Mouse (Mus musculus) limb, embryonic 15.5 days (tissue): Measurements from ENCODE around the gene Rasl10b. TPM values are rescaled to one million over a fixed set of nuclear protein-coding genes. Genes with fewer than 3 reads are reported as not detected.

ENCODE experiments used
- ATAC-seq: fragments of 200-750 bp; cut with Nextera tagmentation; 2 replicates; pipeline ENCODE4 v1.8.0; 2017; ENCODE audit warnings: low read depth, moderate TSS enrichment; ENCODE audit not compliant: insufficient number of reproducible peaks, low FRiP score, low TSS enrichment
- H3K27ac ChIP-seq: fragments of 300-500 bp; sonication (generic); 2 replicates; pipeline ENCODE4 v1.5.1; 2015; ENCODE audit warnings: moderate library complexity, mild to moderate bottlenecking, inconsistent platforms
- H3K27me3 ChIP-seq: fragments of 300-500 bp; sonication (generic); 2 replicates; pipeline ENCODE4 v1.6.1; 2015; ENCODE audit warnings: inconsistent platforms
- H3K36me3 ChIP-seq: fragments of 300-500 bp; sonication (generic); 2 replicates; pipeline ENCODE4 v1.6.1; 2015; ENCODE audit warnings: inconsistent platforms
- H3K4me1 ChIP-seq: fragments of 300-500 bp; sonication (generic); 2 replicates; pipeline ENCODE4 v1.6.1; 2015; ENCODE audit warnings: inconsistent platforms
- H3K4me2 ChIP-seq: fragments of 300-500 bp; sonication (generic); 2 replicates; pipeline ENCODE4 v1.6.1; 2015; ENCODE audit warnings: mild to moderate bottlenecking, inconsistent platforms
- H3K4me3 ChIP-seq: fragments of 300-500 bp; sonication (generic); 2 replicates; pipeline ENCODE4 v1.5.1; 2015; ENCODE audit warnings: mild to moderate bottlenecking, inconsistent platforms
- H3K9ac ChIP-seq: fragments of 300-500 bp; sonication (generic); 2 replicates; pipeline ENCODE4 v1.6.1; 2015; ENCODE audit warnings: inconsistent platforms
- H3K9me3 ChIP-seq: fragments of 300-500 bp; sonication (generic); 2 replicates; pipeline ENCODE4 v1.6.1; 2016; ENCODE audit warnings: inconsistent platforms
- WGBS: fragments of 180-500 bp; shearing (Covaris S2); methylation state at CpG from one replicate; pipeline ENCODE4 v1.1.7; 2015; 5-methylcytosine and 5-hydroxymethylcytosine counted together
- polyA plus RNA-seq: library from polyadenylated mRNA; unstranded; fragments of >200 nt; fragmentation: Nextera tagmentation; extraction: Ambion mirVana; gene quantifications from 2 replicates; pipeline ENCODE4 v1.2.1, GENCODE M21; 2015

Gene Rasl10b
- polyA plus RNA-seq, result 2.3 and 2.8 TPM in 2 replicates

DNA sequence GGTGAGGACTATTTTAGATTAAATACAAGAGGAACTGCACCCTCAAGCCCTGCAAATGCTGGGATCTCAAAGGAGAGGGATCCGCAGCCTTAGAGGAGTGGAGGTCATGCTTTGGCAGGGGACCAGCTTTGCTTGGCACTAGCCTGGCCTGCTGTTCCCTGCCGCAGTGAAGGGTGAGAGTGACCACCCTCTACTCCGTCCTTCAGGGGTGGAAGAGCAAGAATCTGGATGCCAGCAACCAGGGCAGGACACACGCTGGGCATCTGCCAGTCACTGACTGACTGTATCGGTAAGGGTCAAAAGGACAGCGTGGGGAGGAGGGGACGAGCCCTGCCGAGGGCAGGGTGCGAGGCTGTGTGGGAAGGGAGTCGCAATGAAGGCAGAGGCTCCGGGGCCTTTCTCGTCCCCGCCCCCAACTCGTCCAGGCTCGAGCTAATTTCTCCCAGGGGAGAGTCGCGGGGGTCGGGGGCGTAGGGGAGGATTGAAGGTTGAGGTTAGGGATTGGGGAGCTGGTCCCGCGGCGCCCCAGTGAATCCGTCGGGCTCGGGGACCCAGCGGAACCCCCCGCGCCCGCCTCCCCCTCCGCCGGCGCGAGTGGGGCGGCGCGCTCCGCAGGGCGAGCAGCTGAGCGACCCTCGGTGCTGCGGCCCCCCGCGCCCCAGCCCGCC is at the start of gene Rasl10b:
Rasl10b (plus strand) TSS at position 51 of the 668 bp plus-strand sequence.
- Histone ChIP-seq H3K27ac (no peak within 1 kb of the TSS), H3K4me1 (peaks cover 16% of the 10 kb centered on the region), H3K4me3 (peak within 1 kb of the TSS; percentile 82), H3K36me3 (peaks cover 8% of the 10 kb centered on the region; the same call in 1 of the 2 replicates), H3K4me2 (peak within 1 kb of the TSS; percentile 95), H3K9me3 (no peaks in the 10 kb centered on the region), H3K9ac (peak within 1 kb of the TSS; percentile 68), H3K27me3 (peaks cover 17% of the 10 kb centered on the region; the same call in 1 of the 2 replicates)
- peak; percentile 28; the same call in 1 of the 2 replicates for ATAC-seq
- 1% methylated on average over 32 of the region's 44 CpGs for WGBS

DNA sequence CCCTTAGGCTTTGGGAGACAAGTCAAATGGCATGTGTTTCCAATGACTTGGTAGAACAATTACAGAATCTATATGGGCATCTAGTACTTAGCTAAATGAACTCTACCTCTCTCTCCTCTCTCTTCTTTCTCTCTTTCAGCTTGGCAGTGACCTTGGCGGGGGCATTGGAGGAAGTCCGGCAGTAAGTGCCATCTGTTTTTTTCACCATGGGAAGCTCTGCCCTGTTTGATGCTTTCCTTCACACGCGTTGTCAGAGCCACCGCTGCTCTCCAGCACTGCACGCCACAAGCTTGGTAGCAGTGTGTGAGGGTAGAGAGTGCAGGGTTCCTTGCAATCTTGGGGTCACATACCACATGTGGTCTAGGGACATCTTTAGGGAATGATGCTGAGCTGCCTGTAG is 44.3 kb upstream of the Rasl10b start:
- H3K36me3 ChIP-seq, result peaks cover 34% of the 10 kb centered on the region
- WGBS, result 93% methylated on average over 6 of the region's 6 CpGs

DNA sequence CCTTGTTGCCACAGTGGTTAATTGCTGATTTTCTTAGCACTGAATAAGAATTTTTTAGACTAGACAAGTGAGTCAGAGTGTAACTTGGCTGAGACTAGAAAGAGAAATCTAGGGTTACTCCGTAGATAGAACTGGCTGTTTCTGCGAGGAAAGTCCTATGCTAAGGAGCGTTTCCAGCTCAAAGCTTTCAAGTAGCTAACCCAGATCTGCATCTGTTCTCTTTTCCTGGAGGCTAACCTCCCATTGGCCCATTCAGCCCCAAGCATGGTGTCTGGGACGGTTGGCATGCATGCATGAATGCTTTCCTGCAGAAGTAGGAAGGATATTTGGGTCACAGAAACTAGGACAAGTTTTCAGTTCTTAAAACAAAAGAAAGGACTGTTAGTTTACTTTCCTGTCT is 37.7 kb upstream of the Rasl10b start:
- no peaks in the 10 kb centered on the region for H3K4me1 ChIP-seq
- WGBS, result 85% methylated on average over 4 of the region's 4 CpGs

More for the DNA sequence above, 44.3 kb upstream of the Rasl10b start:
- Histone ChIP-seq H3K4me1 (no peaks in the 10 kb centered on the region), H3K4me3 (no peak overlapping the region), H3K9me3 (no peaks in the 10 kb centered on the region), H3K27ac (no peak overlapping the region), H3K9ac (no peak overlapping the region), H3K27me3 (no peaks in the 10 kb centered on the region), H3K4me2 (no peak overlapping the region)
- ATAC-seq, result no peak

DNA sequence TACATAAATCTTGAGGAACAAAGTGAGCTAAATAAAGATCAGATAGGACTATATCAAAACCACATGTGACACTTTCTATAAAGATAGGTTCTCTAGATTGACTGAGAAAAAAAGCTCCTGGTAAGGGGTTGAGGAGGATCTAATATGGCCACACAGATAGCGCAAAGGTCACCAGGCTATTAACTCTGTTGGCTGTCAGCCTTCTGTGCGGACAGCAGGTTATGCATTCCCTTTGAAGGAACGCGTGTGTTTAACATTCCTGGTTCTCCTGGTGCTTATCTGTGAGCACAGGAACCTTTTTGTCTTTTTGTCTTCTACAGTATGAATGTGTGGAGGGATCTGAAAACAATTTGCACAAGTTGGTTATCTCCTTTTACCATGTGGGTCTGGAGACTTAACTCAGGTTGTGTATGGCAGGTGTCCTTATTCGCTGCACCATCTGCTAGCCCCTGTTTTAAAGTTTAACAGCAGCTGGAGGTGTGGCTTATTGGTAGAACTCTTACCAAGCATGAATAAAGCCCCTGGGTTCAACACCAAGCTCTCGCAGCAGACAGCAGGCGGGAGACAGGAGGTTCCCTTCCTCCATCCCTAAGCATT is 29.1 kb upstream of the Rasl10b start:
- Histone ChIP-seq H3K36me3 (peaks cover 14% of the 10 kb centered on the region), H3K9ac (no peak overlapping the region), H3K9me3 (no peaks in the 10 kb centered on the region), H3K4me2 (no peak overlapping the region), H3K4me1 (no peaks in the 10 kb centered on the region), H3K4me3 (no peak overlapping the region), H3K27ac (no peak overlapping the region), H3K27me3 (no peaks in the 10 kb centered on the region)
- no peak for ATAC-seq
- WGBS, result 58% methylated on average over 7 of the region's 7 CpGs

More for the DNA sequence above, 37.7 kb upstream of the Rasl10b start:
- H3K27ac ChIP-seq, result no peak overlapping the region
- no peaks in the 10 kb centered on the region for H3K27me3 ChIP-seq
- no peak for ATAC-seq
- no peak overlapping the region for H3K4me2 ChIP-seq
- H3K9ac ChIP-seq, result no peak overlapping the region
- H3K4me3 ChIP-seq, result no peak overlapping the region
- H3K9me3 ChIP-seq, result no peaks in the 10 kb centered on the region
- peaks cover 61% of the 10 kb centered on the region for H3K36me3 ChIP-seq

DNA sequence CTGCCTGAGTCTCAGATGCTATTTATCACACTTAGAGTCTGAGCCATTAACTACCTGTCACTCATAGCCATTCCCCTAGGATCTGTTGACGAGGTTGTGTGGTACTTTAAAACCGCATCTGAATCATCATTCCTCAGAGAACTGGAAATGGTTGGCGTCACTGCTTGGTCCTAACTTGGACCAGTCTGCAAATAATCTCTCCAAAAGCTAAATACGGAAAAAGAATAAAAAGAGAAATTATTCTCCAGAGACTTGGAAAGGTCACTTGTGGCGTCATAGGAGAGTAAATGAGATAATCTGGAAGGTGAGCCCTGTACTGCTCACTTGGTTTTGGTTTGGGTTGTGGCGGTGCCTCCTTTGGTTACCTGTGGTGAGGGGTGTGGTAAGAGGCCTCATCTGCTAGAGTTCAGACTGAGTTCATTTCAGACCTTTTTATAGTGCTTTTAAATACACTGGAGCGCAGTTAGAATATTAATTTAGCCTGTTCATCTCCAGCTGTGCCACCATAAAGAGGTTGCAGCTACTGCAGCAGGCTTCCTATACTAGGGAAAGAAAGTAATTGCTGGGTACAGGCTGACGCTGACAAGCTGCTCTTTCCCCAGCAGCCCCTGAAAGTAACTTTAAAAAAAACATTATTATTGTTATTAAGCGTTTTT is 25.9 kb upstream of the Rasl10b start:
- Histone ChIP-seq H3K9ac (no peak overlapping the region), H3K9me3 (no peaks in the 10 kb centered on the region), H3K4me3 (no peak overlapping the region), H3K27me3 (no peaks in the 10 kb centered on the region), H3K27ac (no peak overlapping the region), H3K36me3 (0 out of 2 replicates have a peak, but pooled peaks cover 6% of the 10 kb centered on the region), H3K4me1 (no peaks in the 10 kb centered on the region), H3K4me2 (no peak overlapping the region)
- no peak for ATAC-seq
- 49% methylated on average over 9 of the region's 9 CpGs for WGBS

DNA sequence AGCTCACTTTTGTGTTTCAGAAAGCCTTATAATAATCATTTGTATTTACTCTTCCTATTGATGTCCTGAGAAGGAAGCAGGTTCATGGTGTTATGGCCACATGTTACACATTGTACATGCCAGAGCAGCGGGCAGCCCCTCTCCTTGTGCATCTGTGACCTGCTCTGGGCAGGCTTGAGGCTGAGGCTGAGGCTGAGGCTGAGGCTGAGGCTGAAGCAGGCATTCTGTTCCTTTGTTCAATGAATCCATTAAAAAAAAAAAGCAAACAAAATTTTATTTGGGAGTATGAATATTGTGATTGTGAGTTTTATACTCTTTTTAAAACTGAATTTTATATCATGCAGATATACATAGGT is 25.4 kb upstream of the Rasl10b start:
- Histone ChIP-seq H3K36me3 (0 out of 2 replicates have a peak, but pooled peaks cover 4% of the 10 kb centered on the region), H3K4me1 (no peaks in the 10 kb centered on the region), H3K27me3 (no peaks in the 10 kb centered on the region), H3K9me3 (no peaks in the 10 kb centered on the region), H3K4me3 (no peak overlapping the region), H3K27ac (no peak overlapping the region), H3K4me2 (no peak overlapping the region), H3K9ac (no peak overlapping the region)
- ATAC-seq, result no peak
- WGBS, result 79% methylated on average over 1 of the region's 1 CpGs

DNA sequence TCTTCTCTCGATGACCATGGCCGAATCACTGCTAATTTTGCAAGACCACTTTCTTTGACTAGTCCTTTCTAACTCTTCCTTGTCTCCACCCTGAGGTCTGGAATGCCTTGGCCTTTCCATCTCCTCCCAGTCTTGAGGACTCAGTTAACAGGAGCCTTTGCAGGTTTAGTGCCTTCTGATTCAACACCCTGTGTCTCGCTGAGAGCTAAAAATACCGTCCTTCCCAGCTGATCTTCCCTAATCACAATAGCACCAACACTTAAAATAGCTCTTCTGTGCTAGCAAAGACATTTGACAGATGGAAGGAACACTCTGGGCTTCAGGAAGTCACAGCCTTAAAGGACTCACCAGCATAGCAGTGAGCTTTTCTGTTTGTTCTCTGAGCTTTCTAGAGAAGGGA is 15.9 kb upstream of the Rasl10b start:
- Histone ChIP-seq H3K4me2 (no peak overlapping the region), H3K4me1 (no peaks in the 10 kb centered on the region), H3K4me3 (no peak overlapping the region), H3K9ac (no peak overlapping the region), H3K27ac (no peak overlapping the region), H3K27me3 (no peaks in the 10 kb centered on the region), H3K36me3 (peaks cover 44% of the 10 kb centered on the region), H3K9me3 (no peaks in the 10 kb centered on the region)
- ATAC-seq, result no peak
- 85% methylated on average over 4 of the region's 4 CpGs for WGBS

DNA sequence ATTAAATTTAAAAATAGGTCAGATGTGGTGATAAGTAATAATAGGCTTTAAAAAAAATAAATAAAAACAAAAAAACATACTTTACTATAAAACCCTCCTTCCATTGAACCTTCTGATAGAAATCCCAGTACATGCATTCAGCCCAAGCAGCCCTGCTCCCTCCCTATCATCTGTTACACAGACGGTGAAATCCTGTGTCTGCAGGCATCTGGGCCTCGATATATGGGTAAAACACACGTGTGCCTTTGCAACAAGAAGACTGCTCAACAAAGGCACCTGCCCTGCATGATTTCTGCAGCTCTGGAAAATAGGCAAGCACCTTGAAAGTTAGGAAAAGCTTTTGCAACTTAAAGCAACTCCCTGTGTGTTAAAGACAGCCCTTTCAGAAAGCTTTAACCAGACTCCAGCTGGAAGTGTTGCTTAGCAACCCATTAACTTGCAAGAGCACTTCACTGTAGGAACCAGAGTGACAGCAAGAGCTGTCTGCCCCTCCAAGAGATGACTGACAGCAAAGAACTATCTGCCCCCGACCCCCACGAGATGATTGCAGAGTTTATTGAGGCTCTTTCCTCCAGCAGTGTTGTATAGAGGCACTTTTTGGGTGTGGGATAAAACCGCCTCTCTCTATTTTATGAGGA is 14.0 kb upstream of the Rasl10b start:
- H3K4me1 ChIP-seq, result no peaks in the 10 kb centered on the region
- no peak for ATAC-seq
- H3K9ac ChIP-seq, result no peak overlapping the region
- WGBS, result 41% methylated on average over 6 of the region's 6 CpGs
- H3K9me3 ChIP-seq, result no peaks in the 10 kb centered on the region
- no peaks in the 10 kb centered on the region for H3K27me3 ChIP-seq
- peaks cover 56% of the 10 kb centered on the region for H3K36me3 ChIP-seq
- no peak overlapping the region for H3K27ac ChIP-seq
- no peak overlapping the region for H3K4me3 ChIP-seq
- no peak overlapping the region for H3K4me2 ChIP-seq

DNA sequence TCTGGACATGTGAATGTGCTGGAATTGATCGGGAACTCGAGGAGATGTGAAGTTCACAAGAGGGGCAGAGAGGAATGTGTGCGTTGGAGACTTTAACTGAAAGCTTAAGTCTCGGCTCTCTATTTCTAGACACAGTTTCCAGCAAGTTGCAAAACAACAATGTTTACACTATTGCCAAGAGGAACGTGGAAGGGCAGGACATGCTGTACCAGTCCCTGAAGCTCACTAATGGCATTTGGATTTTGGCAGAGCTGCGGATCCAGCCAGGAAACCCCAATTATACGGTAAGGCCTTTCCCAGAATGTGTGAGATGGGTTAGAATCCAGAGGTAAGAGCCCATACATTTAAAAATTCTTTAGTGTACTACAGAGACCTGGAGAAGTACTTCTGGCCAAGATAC is 11.3 kb upstream of the Rasl10b start:
- Histone ChIP-seq H3K4me1 (no peaks in the 10 kb centered on the region), H3K9me3 (no peaks in the 10 kb centered on the region), H3K4me2 (no peak overlapping the region), H3K4me3 (no peak overlapping the region), H3K27ac (no peak overlapping the region), H3K27me3 (no peaks in the 10 kb centered on the region), H3K36me3 (peaks cover 44% of the 10 kb centered on the region), H3K9ac (no peak overlapping the region)
- 89% methylated on average over 7 of the region's 7 CpGs for WGBS
- ATAC-seq, result no peak

DNA sequence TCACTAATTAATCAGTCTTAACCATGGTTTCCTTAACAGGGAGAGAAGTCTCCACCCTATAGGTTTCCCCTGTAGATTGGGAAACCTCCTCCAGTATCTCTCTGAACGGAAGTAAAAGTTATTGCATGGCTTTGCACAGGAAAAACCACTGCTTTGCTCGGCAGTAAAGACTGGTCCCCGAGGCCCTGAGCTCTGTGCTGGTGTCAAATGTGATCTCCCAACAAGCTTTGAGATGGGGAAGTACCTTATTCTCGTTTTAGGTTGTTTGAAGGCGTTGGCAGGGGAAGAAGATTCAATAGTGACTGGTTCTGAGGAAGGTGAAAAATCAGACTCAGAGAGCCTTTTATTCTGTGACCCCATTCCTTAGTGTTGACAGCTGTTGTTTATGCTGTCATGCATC is 10.2 kb upstream of the Rasl10b start:
- no peak overlapping the region for H3K4me3 ChIP-seq
- H3K27me3 ChIP-seq, result no peaks in the 10 kb centered on the region
- ATAC-seq, result no peak
- H3K36me3 ChIP-seq, result peaks cover 49% of the 10 kb centered on the region
- H3K27ac ChIP-seq, result no peak overlapping the region
- H3K4me1 ChIP-seq, result no peaks in the 10 kb centered on the region
- 74% methylated on average over 5 of the region's 5 CpGs for WGBS
- H3K4me2 ChIP-seq, result no peak overlapping the region
- H3K9me3 ChIP-seq, result no peaks in the 10 kb centered on the region
- no peak overlapping the region for H3K9ac ChIP-seq

DNA sequence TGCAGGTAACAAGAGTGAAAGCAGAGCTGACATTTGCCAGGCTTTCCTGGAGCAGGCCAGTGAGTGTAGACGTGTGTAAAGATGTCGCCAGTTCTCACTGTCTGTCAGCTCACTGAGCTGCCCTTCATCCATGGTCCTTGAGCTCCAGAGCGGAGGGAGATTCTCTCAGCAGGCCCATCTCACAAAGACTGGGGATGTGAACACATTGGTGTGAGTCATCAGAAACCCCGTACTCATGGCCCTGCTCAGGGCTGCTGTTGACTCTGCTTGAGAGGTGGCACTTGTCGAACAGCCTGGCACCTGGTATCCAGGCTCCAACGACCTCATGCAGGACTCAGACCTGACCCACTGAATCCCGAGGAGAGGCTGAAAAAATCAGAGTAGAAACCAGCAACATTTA is 5.2 kb upstream of the Rasl10b start:
- Histone ChIP-seq H3K4me1 (no peaks in the 10 kb centered on the region; the same call in 1 of the 2 replicates), H3K36me3 (peaks cover 42% of the 10 kb centered on the region), H3K4me2 (no peak overlapping the region), H3K4me3 (no peak overlapping the region), H3K27ac (no peak overlapping the region), H3K9me3 (no peaks in the 10 kb centered on the region), H3K27me3 (no peaks in the 10 kb centered on the region), H3K9ac (no peak overlapping the region)
- WGBS, result 87% methylated on average over 7 of the region's 7 CpGs
- ATAC-seq, result no peak

DNA sequence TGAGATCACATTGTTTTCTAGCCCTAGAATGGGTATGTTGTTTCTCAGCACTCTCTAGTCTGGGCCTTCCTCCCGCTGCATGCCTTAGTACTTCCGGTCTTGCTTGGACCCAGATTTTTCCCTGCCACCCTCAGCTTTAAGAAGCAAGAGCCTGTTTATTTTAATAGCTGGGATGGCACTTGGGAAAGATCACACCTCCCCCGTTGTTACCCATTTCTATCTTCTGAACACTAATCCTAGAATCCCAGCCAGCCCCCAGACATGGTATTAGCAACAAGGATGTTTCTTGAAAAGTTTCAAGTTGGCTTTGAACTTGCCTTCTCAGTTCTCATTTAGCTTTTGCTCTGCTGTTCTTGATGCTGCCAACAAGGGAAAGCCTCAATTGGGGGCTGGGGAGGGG is 2.5 kb upstream of the Rasl10b start:
- H3K27me3 ChIP-seq, result peaks cover 7% of the 10 kb centered on the region; the same call in 1 of the 2 replicates
- H3K9ac ChIP-seq, result no peak overlapping the region
- H3K36me3 ChIP-seq, result peaks cover 31% of the 10 kb centered on the region
- no peak overlapping the region for H3K27ac ChIP-seq
- H3K9me3 ChIP-seq, result no peaks in the 10 kb centered on the region
- H3K4me3 ChIP-seq, result no peak overlapping the region
- peaks cover 14% of the 10 kb centered on the region for H3K4me1 ChIP-seq
- WGBS, result 62% methylated on average over 3 of the region's 3 CpGs
- ATAC-seq, result no peak
- no peak overlapping the region for H3K4me2 ChIP-seq
